Mouse (Mus musculus): ENCODE measurements at regions not wholly inside any gene's neighbourhood (a gene's known extent, or its start where the extent isn't known, plus 50 kb on each side); places are given as distances from the start of the nearest gene placed in this dataset.
A peak's percentile ranks its signal among the peaks of the same experiment; 100 is the strongest.

DNA sequence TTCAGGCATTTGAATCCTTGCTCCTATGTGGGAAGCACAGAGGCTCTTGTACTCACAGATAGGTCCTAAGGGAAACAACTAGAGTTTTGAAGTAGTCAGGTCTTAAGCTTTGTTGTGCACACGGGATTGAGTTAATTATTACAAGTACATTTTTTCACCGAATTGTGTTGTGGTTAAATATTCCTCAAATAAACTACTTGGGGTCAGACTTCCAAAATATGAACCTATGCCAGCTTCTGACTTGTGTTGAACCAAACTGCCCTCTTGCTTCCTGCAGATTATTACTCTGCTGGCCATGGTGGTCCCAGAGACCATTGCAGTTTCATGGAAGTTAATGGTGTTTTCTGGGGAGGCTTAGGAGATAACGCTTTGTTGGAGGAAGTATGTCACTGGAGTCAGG lies 105.5 kb upstream of the Fggy start:
- no peak for DNase-seq
- intact Hi-C loops (cut with DNase I): no loop called here

DNA sequence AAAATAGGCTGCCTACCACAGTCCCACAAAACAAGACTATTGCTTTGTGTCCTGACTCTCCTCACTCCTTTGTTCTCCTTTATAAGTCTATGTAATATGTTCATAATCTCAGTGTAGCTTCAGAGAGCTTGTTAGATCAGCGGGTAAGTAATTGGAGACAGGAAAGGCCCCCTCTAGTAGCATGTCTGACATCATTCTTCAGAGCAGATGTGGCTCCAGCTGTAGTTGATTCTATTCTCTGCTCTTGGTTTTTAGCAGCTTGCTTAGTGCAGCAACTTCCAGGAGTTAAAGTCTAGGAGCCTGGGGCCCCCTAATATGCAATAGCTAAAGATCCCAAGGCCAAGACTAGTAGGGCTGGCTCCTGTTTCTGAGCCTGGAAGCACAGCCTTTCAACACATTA lies 101.0 kb upstream of the Fggy start:
- intact Hi-C loops (cut with DNase I): no loop called here
- no peak for DNase-seq

DNA sequence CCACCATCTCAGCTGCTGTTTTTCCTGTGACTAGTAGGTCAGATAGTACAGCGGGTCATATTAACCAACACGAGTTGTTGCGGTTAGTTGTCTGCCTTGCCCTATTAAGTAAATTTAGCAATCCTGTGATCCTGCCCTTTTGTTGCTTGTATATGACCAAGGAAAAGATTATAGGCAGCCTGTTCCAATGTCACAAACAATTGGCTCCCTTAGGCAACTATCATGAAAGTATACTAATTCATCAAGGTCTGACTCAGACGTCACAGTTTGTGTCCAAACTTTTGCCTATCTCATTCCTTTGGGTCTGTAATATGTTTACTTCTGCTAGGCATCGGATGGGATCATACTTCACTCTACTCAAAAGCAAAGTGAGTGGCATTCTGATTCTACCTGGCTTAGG lies 100.4 kb upstream of the Fggy start:
- intact Hi-C loops (cut with DNase I): no loop called here
- DNase-seq: no peak

DNA sequence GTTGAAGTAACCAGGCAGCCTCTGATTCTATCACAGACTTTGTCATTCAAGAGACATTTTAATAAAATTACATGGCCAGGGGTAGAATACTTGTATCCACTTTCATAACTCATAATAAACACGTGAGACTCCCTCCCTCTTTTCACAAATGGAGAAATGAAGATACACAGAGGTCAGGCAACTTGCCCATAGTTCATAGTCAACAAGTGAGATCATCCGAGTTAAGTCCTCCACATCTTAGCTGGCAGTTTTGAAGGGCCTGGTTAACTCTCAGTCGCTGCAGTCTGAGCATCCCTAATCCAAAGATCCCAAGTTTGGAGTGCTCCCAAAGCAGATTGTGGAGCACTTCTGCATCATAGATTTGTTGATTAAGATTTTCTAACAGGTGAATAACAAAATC lies 94.8 kb upstream of the Fggy start:
- DNase-seq: no peak
- intact Hi-C loops (cut with DNase I): no loop called here

DNA sequence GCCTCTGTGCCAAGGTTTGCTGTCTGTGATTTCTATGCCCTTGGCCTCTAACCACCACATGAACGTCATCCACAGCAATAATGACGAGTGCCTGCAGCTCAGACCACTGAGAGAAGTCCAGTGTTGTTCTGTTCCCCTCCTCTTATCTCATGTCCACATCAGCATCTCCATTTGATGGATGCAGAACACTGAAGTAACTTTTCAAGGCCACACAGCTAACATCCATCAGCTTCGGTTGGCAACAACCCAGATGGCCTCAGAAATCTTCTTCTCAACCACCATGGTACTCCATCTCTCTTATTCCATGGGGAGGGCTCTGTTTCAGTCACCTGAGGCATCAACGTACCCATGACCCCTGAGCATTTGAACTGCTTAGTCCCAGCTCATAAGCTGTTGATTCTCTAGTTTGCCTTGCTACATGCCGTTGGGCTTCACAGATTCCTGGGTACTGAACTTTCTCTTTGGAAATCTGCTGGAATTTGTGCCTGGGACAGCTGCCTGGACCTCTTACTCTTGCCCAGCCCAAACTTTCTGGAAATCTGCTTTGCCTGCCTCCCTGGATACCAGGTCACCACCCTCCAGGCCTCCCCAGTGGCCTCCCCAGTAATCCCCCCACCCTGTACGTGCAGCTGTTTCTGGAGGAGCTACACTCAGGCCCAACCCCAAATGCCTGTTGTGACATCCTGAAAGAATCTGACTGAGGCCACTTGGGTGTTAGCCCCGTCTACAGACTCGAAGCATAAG lies 94.1 kb upstream of the Fggy start:
- DNase-seq: peak; percentile 38 to 57
- intact Hi-C loops (cut with DNase I): no loop called here

DNA sequence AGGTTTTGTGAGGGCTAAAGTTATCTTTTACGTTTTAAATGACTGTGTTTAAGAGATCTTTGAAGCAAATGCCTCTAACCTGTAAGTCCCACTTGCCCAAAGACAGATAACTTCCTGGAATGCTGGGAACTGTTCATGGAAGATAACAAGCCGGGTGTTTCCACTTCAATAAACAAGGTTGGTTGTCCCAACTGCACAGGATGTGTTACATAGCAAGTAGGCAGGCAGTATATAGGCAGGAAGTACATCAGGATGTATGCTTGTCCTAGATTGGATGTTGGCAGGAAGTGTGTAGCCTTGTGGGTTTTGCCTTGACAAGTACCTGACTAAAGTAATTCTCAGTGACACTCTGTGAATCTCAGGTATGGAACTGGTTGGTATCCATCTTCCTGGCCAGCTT lies 90.7 kb upstream of the Fggy start:
- intact Hi-C loops (cut with DNase I): no loop called here
- DNase-seq: no peak

DNA sequence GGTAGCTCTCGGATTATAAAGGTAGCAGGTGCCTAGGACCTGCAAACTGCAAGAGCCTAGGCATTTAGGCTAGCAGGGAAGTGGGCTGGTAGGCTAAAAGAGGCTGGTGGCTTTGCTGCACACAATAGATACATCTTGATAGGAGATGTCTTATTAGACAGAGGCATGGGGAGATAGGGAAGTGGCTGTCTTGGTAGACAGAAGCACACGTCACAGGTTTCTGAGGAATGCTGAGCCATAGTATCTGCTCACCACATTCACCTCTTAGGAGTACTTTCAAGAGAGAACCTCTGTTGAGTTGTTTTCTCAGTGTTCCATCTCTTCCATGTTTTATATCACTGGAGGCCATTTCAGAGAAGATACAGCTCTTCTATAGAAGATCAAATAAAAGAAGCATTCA lies 89.8 kb upstream of the Fggy start:
- DNase-seq: no peak
- intact Hi-C loops (cut with DNase I): no loop called here

DNA sequence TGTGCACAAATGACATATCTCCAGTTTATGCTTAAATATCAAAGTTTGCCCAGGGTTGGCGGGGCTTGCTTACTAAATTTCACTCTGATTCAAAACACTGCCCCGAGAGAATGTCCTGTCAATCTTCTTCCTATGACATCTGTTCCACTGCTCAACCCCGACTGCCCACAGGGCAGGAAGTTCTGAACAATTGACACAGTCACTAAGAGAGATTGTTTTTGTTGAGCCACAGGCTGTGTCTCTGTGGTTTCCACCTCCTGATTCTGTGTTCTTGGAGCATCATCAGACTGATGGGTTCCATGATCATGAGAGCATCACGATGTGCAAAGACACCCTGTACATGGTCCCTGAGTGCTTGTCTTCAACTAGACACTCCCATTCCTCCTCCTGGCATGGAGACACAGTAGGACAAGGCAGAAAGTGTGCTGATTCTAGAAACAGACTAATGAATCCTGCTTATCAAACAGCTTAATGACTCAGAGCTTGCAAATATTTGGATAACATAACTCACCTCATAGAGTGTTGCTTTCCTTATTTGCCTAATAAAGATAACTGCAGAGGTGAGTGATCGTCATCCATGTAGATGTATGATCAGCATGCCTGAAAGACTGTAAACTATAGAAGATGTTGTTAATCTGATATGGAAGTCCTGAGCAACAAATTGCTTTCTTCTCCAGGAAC lies 82.4 kb upstream of the Fggy start:
- DNase-seq: no peak
- intact Hi-C loops (cut with DNase I): loop anchor here (5.0 kb wide), 1 partner anchor 183 kb away; no protein-coding TSS in a partner anchor

DNA sequence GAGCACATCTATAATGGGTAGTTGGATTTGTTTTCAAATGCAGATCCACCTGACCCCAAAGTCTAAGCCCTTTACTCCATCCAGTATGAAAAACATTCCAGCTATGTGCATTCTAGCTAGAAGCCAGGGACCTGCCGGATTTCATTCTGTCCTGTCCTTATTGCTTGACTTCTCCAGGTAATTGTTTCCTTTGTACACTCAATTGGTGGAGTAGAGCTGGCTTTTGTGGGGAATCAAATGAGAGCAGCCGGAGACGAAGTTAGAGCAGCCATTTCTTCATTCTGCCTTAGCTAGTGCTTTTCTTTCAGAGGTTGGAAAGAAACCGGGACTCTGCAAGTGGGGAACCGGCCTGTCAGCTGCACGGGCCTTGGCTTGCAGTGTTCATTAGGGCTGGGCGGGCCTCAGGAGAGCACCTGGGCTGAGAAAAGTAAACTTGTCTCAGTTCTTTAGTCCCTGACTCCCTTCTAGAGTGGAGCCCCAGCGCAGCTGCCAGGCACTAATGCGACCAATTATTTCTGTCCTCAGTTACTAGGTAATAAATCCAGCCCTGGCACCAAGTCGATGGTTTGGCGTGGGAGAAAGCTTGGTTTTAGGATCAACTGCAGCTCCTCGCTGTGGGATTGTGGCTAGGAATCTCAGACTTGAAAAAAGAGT lies 81.1 kb upstream of the Fggy start:
- peak; percentile 17 to 40 for DNase-seq
- intact Hi-C loops (cut with DNase I): loop anchor here (5.0 kb wide), 1 partner anchor 184 kb away; no protein-coding TSS in a partner anchor

DNA sequence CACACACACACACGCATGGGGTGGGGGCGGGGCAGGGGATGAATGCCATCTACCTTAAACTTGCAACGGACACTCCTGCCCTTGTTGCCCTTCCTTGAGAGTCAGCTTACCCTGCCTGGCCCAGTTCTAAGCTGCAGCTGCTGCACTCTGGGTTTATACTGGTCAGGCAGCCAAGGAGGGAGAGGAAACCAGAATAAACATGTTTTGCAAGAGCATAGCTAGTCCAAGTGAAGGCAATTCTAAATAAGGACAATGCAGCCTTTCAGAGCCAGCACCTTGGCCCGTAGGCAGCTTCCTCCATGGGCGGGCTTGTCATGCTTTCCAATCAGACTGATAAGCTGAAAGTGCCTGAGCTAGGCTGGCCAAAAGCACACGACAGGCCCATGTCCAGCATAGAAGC lies 73.7 kb upstream of the Fggy start:
- intact Hi-C loops (cut with DNase I): loop anchor here (5.0 kb wide), 1 partner anchor 431 kb away; the partner anchor contains the start of gene Jun
- peak; percentile 57 to 67 for DNase-seq

DNA sequence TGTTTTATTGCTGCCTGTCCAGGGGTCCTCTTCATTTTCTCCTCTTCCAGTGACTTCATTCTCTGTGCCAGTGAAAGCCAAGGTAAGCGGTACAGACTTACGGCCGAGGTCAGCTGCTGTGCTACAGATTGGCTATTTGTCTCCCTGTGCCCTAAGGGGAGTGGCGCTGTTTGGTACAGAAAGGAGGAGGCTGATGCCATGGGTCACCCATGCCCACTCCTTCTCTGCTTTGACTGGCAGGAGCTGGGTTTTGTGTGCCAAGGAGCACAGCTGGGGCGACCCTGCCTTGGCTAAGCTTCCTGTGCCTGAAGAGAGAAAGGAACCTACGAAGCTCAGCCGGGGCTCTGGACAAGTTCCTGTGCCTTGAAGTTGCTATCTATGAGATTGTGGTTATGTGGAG lies 70.0 kb upstream of the Fggy start:
- no peak for DNase-seq
- intact Hi-C loops (cut with DNase I): loop anchor here (5.0 kb wide), 1 partner anchor 380 kb away; no protein-coding TSS in a partner anchor

DNA sequence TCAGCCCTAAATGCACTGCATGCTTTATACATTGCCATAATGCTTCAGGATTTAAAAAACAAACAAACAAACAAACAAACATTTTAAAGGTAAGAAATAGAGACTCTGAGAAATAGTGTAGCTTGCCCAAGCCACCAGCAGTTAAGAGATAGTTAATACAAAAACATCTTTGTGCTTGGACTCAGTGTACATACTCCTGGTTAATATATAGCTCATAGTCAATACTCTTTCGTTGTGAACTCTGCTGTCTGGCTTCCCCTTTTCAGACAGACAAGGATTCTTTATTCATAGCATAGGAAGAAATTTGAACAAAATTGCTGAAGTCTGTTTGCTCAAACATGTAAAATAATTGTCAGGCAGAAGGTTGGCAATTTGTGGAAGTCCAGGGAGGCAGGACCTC lies 69.3 kb upstream of the Fggy start:
- no peak for DNase-seq
- intact Hi-C loops (cut with DNase I): loop anchor here (5.0 kb wide), 1 partner anchor 379 kb away; no protein-coding TSS in a partner anchor

DNA sequence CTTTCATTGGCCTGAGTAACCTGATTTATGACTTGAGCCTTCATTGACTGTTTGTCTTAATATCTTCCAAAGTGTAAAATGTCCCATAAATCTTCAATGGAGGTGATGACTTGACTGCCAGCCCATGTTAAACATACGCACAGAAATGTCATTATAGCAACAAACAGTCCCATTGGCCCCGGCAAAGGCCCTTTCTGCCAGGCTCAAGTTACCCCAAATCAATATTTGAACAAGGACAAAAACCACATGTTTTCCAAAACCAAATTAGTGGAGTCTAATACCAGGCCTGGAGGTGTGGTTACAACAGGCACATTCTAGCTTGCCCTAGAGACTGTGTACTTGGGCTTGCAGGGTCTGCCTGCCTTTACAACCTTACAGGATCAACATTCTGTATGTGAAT lies 68.2 kb upstream of the Fggy start:
- intact Hi-C loops (cut with DNase I): loop anchor here (5.0 kb wide), 1 partner anchor 378 kb away; no protein-coding TSS in a partner anchor
- DNase-seq: no peak

DNA sequence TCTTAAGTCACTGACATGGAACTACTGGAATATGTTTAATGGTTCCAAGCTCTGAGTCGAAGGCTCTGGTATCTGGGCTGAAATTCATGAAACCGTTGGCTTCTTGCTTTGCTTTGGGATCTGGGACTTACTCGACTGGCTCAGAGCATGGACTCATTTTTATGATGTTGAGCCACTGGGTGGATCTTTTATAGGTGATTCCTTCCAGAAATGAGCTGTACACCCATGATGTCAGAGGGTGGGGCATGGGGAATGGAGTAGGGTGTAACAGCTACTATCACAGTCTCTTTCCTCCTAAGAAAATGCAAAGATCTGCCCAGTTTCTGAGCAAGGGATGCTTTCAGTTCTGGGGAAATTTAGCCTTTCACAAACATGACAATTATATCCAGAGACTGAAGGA lies 57.0 kb upstream of the Fggy start:
- intact Hi-C loops (cut with DNase I): no loop called here
- peak in 1 of 2 experiments; percentile 37 for DNase-seq

DNA sequence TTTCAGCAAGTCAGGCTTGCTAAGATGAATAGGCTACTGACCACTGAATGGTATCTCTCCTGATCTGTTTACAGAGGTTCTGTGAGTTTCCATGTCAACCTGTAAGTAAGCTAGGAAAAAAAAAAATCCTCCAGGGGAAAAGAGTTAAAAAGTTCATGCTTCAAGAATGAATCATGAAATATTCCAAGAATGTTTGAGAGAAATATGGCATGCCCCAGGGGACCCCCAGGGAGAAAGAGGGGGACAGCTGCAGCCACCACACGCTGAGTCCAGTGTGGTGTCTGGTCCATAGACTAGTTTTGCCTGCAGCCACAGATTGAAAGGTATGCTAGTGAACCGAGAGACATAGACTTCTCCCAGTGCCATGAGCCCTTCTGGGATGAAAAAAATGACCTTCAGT lies 56.1 kb upstream of the Fggy start:
- intact Hi-C loops (cut with DNase I): no loop called here
- peak in 1 of 2 experiments; percentile 21 for DNase-seq

DNA sequence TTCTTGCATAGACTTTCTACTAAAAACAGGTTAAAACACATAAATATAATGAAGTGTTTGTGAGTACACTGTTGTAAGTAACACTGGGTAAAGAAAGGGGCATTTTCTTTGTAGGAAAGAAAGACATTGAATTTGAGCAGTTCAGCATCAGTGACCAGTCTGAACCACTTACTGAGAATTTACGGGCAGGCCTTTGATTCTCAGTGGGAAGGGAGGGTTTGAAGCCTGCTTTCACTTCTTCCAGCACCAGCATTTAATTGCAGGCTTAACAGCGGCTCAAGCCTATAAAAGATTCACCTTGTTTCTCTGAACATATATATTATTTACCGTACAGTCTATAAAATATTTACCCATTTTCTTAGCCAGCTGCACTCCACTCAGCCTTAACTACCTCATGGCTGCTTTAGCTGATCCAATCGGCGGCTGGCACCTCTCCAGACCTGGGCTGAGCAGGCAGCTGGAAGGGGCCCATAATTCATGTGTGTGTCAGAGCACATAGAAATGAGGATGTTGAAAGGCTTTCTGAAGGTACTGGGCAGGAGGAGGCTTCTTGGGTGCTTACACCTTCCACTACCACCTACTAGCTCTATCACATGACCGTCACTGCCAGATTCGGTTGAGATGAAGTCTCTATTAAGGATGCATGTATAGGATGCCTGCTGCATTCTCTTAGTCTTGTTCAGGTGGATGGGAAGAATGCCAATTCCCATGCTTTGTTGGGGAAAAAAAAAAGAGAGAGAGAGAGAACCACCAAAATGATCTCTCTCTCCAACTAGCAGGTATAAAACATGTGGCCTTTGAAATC lies 50.0 kb upstream of the Fggy start:
- intact Hi-C loops (cut with DNase I): no loop called here
- no peak for DNase-seq
